Mouse (Mus musculus): ENCODE data around the gene AI854703.

- TF ChIP-seq CTCF (IDR thresholded peaks at IDR 0.05; ENCODE audit: control insufficient read depth, insufficient read depth, insufficient replicate concordance, low read depth, low read length): no peak
- TF ChIP-seq POLR2A (IDR thresholded peaks at IDR 0.05; ENCODE audit: control insufficient read depth, low read depth, low read length): no peak
Measured at GRCm38 (mm10) chr6:48675400-48675930, 48.9 kb downstream of the AI854703 start.
